Mouse (Mus musculus) urinary bladder, postnatal 10 days (tissue): ENCODE results near the gene Cnn3.

Experiments used
- DNase-seq: peaks from one replicate; pipeline ENCODE4 v3.0.0; 2022; ENCODE audit warnings: low spot score

The Cnn3 gene

DNA sequence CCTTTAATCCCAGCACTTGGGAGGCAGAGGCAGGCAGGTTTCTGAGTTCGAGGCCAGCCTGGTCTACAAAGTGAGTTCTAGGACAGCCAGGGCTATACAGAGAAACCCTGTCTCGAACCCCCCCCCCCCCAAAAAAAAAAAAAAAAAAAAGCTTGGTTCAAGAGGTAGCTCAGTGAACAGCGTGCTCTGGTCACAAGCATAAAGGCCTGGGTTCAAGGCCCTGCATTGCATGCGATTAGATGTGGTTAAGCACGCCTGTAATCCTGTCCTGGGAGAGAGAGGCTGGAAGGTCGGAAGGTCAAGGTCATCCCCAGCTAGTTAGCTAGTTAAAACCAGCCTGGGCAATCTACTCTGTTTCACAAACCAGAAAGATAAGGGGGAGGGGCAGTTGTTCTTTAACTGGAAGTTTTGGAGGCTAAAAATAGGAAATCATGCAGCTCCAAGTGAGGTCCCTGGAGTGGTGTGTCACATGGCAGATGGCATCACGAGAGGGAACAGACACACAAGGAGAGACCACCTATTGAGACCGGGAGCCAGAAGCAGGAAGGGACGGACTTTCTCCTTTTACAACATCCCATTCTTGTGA is 7.4 kb upstream of the Cnn3 start:
- no peak for DNase-seq

DNA sequence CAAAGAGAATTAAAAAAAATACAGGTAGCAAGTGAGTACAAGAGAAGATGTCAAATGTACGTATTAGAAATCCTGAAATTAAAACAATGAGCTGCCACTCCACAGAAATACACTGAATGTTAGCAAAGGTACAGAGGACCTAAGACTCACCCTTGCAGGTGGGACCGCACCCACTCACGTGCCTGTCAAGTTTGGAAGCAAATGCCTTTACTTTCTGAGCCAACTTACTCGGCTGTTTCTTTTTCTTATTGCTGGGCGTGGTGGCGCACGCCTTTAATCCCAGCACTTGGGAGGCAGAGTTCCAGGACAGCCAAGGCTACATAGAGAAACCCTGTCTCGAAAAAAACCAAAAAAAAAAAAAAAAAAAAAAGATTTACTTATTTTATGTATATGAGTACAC is 3.9 kb upstream of the Cnn3 start:
- DNase-seq: no peak

DNA sequence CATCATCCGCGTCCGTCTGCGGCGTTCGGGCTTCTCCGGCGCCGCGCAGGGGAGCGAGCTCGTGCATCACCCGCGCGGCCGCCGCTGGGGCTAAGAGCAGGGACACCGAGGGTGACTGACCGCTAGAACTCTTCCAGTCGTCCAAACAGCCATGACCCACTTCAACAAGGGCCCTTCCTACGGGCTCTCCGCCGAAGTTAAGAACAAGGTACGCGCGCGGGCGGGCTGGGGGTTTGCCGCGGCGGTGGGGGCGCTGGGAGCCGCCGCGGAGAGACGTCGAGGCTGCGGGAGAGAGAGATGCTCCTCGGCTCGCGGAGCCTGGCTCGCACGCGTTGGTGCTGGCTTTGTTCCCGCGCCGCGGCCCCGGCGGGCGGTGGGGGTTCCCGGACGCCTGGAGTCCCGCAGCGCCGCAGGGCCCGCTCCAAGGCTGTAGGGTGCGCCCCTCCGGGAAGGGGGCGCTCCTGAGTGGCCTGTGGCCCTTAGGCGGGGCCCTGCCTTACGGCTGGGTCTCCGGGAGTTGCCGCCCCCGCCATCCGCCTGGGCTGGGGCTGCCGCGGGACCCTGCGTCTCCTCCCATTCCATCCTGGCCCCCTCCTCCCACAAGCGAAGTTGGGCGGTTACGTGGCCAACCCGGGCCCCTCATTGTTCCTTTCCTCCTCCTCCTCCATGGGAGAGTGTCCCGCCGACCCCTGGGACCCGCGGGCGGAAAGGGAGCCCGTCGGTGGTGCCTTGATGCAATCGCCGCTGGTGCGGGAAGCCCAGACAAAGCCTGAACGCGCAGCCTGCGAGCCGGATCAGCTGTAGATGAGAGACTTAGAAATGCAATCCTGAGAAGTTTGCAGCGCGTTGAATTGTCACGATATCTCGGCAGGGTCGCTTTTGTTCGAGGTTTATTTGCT is 573 bp downstream of the Cnn3 start:
- DNase-seq: peak; percentile 36

DNA sequence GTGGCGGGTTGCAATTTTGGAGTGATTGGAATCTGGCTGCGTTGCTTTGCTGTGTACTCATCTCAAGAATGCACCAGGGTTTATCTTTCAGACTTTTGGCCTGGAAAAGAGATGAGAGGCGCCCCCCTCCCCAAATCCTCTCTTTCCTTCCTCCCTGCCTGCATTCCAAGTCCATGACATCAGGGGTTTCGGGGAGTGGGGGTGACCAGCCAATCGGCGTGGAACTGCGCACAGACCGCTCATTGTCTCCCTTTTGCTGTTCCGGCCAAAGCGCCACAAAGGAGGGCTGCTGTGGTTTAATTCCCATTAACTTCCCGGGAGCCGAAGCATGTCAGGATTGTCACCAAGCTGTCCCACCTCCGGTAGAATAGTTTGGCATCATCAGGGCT is 1.2 kb downstream of the Cnn3 start:
- DNase-seq: no peak

DNA sequence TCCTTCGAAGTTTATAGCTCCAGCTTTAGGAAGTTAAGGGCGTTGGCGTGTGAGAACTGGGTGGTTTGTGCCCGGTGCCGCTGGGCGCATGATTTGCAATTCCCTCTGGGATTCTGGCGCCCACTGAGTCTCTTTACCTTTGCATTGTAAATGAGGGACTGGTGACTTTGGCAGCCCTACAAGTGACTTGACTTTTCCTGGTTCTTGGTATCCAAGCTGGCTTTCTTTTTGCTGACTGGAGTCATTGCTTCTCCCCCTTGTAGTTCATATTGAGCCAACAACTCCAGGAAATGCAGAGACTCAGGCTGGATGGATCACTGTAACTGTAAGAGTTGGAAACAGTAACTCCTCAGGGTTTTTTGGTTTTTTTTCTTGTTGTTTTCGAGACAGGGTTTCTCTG is 1.9 kb downstream of the Cnn3 start:
- DNase-seq: no peak

DNA sequence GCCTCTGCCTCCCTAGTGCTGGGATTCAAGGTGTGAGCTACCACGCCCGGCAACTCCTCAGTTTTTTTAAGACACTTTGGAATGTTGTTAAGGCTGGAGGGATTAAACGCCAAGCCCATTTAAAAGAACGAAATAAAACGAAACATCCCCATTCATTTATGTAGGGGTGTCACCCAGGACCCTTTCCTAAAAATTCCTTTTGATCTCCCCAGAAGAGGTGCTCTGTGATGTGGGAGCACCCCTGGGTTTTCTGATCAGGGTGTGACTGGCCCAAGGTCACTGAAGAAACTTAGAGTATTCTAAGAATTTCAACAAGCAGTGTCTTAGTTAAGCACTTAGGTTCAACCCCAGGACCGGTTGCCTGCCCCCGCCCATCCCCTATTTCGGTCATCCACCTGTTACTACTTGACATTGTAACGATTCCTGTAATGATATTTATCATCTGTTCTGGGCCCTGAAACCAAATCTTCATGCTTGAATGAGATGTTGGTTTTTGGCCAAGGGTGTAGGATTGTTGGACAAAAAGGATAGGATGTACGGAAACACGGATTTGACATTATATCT is 2.5 kb downstream of the Cnn3 start:
- no peak for DNase-seq

DNA sequence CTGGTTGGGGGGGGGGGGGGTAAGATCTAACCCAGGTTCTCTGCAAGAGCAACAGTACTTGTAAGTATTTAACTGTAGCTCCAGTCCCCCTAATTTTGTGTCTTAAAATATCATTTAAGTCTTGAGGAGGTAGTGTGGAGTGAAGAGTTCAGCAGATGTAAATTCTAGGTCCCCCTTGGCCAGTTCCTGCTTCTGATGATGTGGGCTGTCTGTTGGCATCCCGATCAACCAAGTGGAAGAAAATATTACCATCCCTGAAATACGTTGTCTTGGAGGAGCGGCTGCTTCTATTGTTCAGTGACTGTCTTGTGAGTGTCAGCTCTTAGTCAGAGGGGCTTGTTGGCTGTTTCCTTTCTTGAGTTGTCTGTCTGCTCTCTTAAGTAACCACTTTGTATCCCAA is 3.2 kb downstream of the Cnn3 start:
- no peak for DNase-seq

DNA sequence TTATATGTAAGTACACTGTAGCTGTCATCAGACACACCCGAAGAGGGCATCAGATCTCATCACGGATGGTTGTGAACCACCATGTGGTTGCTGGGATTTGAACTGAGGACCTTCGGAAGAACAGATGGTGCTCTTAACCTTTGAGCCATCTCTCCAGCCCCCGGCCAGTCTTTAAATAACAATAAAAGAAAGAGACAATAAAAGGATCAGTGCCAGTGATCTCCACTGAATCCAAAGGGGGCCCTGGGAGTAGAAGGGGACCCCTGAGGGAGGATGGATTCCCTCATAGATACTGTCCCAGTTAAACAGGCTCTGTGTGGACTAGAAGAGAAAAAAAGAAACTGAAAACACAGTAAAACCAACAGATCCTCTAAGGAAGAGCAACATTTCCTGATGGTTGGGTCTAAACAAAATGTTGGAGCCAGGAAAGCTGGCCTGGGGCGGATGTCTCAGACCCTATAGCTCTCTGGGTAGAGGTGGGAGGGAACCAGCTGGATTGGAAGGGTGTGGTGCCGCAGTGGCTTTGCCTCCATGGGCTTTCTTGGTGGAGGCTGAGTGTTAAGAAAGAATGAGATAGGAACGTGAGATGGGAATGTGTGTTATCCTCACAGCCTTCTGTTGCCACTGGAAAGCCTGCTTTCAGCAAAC is 4.1 kb downstream of the Cnn3 start:
- no peak for DNase-seq

DNA sequence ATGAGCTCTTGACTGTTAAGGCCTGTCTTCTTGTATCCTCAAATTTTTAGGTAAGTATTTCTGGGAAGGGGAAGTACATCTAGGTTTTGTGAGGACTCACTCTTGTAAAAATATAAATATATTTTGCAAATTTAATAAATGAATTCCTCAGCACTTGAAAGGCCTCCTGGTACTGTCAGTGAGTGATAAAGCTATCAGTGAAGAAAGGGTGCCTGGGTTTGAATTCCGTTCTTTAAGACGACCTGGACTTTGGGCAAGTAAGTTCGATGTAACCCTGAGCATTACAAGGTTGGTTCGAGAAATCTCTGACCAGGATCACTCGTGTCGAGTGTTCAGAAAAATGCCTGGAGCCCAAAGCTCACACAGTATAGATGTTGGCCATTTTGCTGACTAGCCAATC is 7.1 kb downstream of the Cnn3 start:
- DNase-seq: no peak

DNA sequence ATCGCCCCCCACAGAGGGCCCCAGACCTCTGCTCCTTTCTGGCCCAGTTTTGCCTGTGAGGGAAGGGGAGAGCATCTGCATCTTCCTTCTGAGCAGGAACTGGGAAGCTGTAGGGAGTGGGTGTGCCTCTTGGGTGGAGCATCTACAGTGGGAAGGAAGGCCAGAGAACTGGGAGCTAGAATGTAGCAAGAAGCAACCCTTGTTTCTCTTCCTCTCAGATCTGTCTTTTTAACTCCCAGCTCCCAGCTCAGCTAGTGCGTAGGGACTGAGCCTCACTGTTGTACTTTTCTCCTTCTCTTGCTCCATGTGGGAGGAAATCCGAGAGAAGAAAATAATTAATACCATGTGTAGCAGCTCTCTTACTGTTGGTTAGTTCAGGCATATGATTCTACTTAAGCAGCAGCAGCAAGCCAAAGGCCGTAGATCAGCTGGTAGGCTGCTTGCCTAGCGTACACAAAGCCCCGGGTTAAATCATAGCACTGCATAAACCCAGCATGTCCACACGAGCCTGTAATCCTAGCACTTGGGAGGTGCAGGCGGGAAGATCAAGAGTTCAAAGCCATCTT is 7.8 kb downstream of the Cnn3 start:
- DNase-seq: no peak

DNA sequence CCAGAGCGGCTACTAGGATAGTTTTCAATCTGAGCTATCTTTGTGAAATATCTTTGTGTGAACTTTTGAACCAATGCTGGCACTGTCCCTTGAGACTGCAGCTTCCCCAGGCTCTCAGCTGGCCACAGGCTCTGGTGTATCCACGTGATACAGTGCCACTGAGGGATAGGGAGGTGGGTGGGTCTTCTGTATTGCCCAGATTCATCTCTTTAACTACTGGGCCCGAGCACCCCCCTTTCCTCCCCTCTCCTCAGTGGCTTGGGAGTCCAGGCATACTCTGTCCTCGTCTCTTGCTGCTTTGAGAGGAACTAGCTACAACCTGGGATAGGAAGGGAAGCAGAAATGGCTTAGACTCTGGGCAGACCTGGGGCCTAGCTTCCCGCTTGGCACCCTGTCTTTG is 9.0 kb downstream of the Cnn3 start:
- DNase-seq: no peak

DNA sequence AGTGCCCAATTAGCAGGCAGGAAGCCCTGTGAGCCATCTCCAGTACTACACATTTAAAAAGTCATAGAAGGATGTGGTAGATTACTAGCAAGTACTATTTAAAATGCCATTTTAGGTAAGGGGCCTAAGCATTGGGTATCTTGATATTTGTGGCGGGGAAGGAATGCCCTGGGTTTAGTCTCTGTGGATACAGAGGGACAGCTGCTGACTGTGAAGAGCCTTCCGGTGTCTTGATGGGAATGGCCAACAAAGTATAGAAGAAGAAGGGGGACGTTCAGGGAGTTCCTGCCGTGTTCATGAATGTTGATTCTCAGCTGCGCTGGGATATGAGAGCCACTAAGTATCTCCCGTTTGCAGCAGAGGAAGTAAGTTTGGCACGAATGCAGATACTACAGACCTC is 10.8 kb downstream of the Cnn3 start:
- DNase-seq: no peak

DNA sequence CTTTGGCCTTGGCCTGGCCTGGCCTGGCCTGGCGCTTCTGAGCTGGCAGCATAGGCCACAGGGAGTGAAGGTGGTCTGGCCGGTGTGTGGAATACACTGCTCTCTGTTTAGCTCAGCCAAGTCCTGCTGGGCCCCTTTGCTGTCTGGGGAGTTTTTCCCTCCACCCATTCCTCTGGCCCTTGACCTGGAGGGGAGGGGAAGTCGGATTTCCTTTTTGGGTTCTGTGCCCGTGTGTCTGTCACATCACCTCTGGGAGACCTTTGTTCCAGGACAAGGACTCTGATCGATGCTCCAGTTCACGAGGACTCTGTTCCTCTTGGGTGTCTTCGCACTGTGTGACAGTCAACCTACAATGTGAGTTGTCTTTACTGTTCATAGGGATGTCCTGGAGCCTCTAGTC is 11.7 kb downstream of the Cnn3 start:
- DNase-seq: no peak

DNA sequence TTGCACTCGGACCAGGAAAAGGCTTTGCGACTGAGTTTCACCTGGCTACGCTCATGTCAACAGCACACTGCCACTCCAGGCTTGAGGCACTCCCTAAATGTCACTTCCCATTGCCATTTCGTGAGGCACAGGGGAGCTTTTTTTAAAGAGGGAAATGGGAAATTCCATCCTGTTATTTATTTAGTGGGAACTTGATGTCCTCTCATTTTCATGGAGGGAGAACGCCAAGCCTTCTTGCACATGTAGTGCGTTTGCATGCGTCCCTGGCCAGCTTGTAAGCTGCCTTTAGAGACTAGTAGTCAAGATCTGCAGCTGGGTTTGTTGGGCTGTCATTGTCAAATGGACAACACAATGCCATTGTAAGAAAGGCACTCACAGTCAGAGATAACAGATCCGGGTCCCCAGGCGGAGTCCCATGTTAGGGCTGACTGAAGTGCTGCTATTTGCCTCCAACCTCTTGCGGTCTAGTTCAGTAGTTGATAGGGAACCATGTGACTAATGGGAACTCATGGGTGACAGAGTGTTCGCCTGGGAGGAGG is 13.4 kb downstream of the Cnn3 start:
- no peak for DNase-seq

DNA sequence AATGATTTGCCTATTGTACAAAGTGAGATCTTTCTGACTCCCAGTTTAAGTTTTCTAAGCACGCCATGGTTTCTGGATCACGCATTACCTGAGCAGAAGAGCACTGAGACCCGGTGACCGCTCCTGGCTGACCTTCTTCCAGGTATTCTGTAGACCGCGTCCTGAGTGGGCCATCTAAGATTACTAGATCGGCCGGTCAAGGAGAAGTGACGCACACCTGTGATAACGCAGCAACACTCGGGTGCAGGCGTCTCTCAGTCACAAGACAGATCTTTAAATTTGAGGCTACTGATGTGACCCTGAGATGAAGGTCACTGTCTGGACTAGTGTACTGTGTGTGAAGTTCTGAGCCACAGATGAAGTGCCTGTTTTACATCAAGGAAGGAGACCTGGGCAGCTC is 15.2 kb downstream of the Cnn3 start:
- no peak for DNase-seq

DNA sequence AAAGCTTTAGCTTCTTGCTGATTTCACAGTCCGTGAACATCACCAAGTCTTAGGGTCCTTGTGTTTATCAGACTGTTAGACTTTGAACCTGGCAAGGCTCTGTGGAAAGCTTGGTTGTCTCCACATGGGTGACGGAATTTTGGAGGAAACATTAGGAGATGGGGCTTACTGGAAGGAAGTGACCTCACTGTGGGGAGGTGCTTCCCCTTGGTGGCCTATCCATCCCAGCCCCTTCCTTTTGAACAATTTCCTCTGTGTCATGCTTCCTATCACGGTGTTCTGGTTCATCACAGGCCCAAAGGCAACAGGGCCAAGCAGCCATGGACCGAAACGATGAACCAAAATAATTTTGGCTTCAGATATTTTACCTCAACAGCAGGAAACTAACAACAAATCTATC is 16.0 kb downstream of the Cnn3 start:
- no peak for DNase-seq

DNA sequence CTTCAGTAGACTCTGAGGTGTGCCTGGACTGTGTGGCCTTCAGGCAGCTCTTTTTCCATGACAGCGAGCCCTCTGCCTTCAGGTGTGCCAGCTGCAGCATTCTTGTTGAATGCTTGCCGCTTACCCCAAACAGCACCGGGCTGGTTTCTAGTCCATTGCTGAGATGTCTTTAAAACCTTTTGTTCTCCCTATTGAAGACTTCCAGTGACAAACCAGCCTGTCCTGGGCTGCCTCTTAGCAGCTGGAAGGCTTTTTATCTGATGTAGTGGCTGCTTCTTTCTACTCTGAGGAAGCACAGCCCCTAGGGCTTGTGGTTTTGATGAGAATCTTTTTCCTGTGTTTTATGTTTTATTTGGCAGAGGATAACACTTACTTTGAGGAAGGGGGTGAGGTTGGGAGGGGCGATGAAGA is 17.6 kb downstream of the Cnn3 start:
- DNase-seq: no peak

DNA sequence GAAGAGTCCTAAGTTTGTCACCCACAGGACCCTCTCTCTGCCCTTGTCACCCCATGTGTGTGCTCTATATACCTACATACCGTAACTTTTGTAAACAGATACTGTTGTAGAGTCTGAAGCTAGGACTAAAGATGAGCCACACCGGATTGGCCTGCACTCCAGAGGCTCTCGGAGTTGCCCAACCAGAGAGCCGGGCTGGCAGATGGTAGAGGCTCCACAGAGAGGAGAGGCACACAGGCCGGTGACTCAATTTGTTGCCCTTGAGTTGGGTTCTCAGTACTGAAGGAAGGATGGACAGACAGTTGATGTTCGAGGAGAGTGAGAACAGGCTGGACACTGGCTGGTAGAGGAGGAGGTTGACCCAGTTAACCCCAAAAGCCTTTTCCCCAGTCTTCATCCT is 18.1 kb downstream of the Cnn3 start:
- DNase-seq: no peak

DNA sequence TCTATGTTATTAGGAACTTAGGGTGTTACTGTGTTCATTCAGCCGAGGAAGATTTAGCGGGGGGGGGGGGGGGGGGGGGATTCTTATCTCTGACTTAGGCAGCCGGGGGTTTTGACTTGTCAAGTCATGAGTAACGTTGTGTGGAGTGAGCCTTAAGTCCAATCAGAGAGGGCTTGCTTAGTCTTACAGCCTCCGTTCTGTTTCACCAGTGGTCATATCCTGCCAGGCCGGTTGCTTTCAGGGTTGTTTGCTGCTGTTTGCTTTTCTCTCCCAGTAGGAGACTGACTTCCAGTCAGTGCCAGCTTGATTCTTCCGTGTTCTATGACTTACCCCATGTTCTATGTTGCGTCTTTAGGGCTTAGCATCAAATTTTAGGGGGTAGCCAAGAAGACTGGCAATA is 20.2 kb downstream of the Cnn3 start:
- DNase-seq: no peak

DNA sequence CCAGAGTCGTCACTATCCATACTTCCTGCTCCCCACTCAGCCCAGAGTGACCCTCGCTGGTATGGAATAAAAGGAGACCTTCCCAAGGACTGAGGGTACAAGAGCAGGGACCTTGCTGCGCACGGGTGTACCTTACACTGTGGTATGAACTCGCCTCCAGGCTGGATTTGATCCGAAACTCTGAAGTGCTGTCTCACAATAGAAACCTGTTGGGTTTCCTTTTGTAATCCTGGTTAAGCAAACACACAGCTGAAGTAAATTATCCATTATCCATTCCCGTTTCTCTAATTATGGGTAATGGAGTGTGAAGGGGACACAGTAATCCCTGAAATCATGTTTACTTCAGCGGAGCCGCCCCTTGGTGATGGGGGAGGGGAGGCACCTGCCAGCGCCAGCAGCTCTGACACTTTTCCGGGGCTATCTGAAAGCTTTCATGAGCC is 21.8 kb downstream of the Cnn3 start:
- DNase-seq: no peak

DNA sequence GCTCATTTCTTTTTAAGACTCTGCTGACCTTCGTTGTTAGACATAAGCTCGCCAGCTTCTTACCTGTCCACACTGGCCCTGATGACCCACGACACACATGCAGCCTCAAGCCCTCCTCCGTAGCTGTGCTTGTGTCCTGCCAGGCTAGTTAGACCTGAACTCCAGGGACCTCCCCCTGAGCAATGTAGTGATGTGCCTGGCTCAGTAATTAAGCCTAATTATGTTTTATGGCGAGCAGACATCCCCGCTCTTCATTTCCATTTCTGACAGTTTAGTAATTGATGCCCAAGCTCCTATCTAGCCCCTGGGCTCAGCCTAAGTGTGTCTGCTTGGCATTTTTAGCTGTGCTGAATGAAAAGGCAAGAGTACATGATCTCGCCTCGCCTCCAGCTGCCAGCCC is 22.3 kb downstream of the Cnn3 start:
- no peak for DNase-seq

DNA sequence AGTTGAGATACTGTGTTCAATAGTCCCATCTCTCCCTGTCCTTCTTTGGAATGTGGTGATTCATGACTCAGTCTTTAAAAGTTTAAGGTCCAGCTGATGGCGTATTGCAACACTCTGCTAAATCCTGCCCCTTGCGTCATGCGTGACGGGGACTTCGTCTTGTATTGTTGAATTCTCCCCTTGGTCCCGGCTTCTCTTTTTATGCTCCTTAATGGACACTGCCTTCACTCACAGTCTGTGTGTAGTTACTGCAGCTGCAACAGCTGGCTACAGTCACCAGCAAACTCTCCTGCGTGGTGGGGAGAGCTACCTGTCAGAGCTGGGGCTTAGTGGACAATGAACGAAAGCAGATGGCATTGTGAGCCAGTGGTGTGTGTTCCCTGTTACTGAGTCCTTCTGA is 23.2 kb downstream of the Cnn3 start:
- no peak for DNase-seq
